Mouse (Mus musculus): ENCODE data around the gene Ankrd55. TPM values are rescaled to one million over a fixed set of nuclear protein-coding genes. Genes with fewer than 3 reads are reported as not detected.

The Ankrd55 gene
- polyA plus RNA-seq, 1 experiment from 2014 or later: 0.89 TPM

DNA sequence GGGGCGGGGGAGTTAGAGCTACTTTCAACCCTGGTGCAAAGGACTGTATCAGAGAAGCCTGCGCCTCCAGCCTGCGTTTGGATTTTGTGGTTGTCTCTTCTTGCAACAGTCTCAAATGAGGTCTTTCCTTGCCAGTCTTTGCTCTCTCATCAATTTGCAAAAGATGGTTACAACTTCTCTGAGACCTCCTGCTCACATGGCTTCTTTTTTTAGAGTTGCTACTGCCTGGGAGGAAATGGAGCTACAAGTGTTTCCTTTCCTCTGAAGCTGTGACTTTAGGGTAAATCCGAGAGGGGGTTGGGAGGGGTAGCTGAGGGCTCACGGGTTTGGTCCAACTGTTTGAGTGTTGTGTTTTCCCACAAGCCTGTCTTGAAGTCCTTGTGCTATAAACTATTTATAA is 145.0 kb downstream of the Ankrd55 start:
- no peak for ATAC-seq (ENCODE audit: insufficient number of reproducible peaks, insufficient read depth, low FRiP score, low TSS enrichment, low read depth)
- Histone ChIP-seq H3K4me3 (replicated peaks) (no peak overlapping the region), H3K4me2 (no peak overlapping the region), H3K27me3 (no peaks in the 10 kb centered on the region), H3K9ac (replicated peaks) (no peak overlapping the region), H3K27ac (0 out of 2 replicates have a peak overlapping the region, but pooled peaks have one; percentile 36), H3K4me1 (replicated peaks) (peaks cover 14% of the 10 kb centered on the region), H3K36me3 (no peaks in the 10 kb centered on the region), H3K9me3 (no peaks in the 10 kb centered on the region)
- WGBS: 54% methylated on average over 5 of the region's 5 CpGs

Other genes starting within 250 kb of the Ankrd55 start
- 25.7 and 31.1 TPM in 2 replicates for gene Il6st, start 175.6 kb downstream of the Ankrd55 start, polyA plus RNA-seq (2016; fragmentation: Nextera tagmentation; extraction: Ambion mirVana)

All from limb, embryonic 12.5 days (tissue).